Mouse (Mus musculus): ENCODE measurements around the gene Acvr2b. TPM values are rescaled to one million over a fixed set of nuclear protein-coding genes. Genes with fewer than 3 reads are reported as not detected.

Acvr2b gene
- polyA plus RNA-seq, 1 experiment from 2014 or later, result 6.3 TPM

DNA sequence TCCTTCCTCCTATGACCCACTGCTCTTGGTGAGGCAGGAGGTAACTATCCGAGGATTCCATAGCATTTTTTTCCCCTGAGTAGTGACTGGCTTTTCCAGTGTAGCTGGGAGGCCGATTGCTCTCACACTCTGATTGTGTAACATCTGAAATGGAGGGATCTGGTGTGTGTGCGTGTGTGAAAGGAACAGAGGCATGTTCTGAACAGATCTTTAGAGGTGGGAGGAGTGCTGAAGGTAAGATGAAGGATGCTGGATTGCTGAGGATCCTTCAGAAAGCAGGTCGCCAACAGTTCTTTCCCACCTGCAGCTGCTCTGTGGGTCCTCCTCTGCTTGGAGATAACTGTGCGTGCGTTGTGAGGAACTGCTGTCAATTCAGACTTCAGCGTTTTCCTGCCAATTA lies 567 bp upstream of the Acvr2b start:
- H3K4me1 ChIP-seq (replicated peaks; ENCODE audit: control insufficient read depth, insufficient read depth), result no peaks in the 10 kb centered on the region
- no peaks in the 10 kb centered on the region for H3K9me3 ChIP-seq (ENCODE audit: control insufficient read depth, low read length)
- ATAC-seq (ENCODE audit: low FRiP score, low TSS enrichment) (peak; percentile 23), DNase-seq (ENCODE audit: low spot score) (peak; percentile 36)
- H3K27ac ChIP-seq (replicated peaks), result peak overlapping the region; percentile 65
- peak overlapping the region; percentile 82 for H3K4me3 ChIP-seq (ENCODE audit: low read depth, low read length)
- WGBS, result 3% methylated on average over 7 of the region's 7 CpGs
- no peaks in the 10 kb centered on the region for H3K36me3 ChIP-seq (ENCODE audit: control insufficient read depth, insufficient read depth, low read length)
- H3K4me2 ChIP-seq (replicated peaks; ENCODE audit: low read depth), result peak overlapping the region; percentile 99
- H3K27me3 ChIP-seq (ENCODE audit: control insufficient read depth, insufficient read depth, low read length), result no peaks in the 10 kb centered on the region
- TF ChIP-seq EP300 (optimal IDR thresholded peaks at IDR 0.05), result no peak
- no peak for TF ChIP-seq CTCF (IDR thresholded peaks at IDR 0.05; ENCODE audit: low read depth)
- peak overlapping the region; percentile 56 for H3K9ac ChIP-seq (ENCODE audit: low read length)

DNA sequence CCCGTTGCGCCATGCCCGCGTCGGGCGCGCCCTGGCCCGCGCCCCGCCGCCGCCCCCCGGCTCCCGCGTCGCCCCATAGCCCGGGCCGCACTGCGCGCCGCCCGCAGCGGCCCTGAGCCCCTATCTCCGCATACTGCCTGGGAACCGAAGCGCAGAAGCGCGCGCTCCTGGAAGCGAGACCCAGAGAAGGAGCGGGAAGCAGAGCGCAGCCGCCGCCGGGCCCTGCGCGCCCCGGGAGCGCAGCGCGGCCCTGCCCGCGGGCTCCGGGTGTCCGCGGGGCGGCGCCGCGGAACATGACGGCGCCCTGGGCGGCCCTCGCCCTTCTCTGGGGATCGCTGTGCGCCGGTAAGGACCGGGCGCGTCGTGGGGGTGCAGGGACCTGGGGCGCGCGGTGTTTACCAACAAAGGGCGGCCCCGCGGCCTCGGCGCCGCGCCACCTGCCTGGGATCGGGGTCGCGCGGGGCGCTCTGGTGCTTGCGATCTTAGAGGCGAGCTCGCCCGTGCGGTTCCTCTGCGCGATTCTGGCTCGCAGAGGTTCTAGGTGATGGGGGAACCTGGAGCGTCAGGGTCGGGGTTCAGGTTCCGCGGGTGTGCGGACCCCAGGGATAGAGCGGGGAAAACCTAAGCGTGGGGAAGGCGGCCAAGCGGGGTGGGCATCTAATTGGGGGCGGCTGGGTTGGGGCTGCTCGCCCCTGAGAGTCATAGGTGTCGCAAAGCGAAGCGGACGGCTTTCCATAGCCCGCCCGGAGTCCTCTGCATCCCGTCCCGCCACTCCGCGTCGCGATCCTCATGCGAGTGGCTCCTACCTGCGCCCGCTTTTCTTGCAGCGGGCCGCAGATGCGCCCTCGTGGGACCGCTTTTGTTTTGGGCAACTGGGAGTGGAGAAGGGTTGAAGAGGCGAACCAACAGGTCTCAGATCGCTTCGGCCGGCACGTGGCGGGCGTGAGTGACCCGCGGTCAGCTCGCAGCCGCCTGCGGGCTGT lies 626 bp downstream of the Acvr2b start:
- Histone ChIP-seq H3K4me3 (ENCODE audit: low read depth, low read length) (peak overlapping the region; percentile 82), H3K9ac (ENCODE audit: low read length) (peak overlapping the region; percentile 98), H3K4me1 (replicated peaks; ENCODE audit: control insufficient read depth, insufficient read depth) (no peaks in the 10 kb centered on the region), H3K9me3 (ENCODE audit: control insufficient read depth, low read length) (no peaks in the 10 kb centered on the region), H3K27ac (replicated peaks) (peak overlapping the region; percentile 99), H3K27me3 (ENCODE audit: control insufficient read depth, insufficient read depth, low read length) (no peaks in the 10 kb centered on the region), H3K36me3 (ENCODE audit: control insufficient read depth, insufficient read depth, low read length) (no peaks in the 10 kb centered on the region), H3K4me2 (replicated peaks; ENCODE audit: low read depth) (peak overlapping the region; percentile 99)
- no peak for TF ChIP-seq CTCF (IDR thresholded peaks at IDR 0.05; ENCODE audit: low read depth)
- no peak for TF ChIP-seq EP300 (optimal IDR thresholded peaks at IDR 0.05)
- peak; percentile 61 for ATAC-seq (ENCODE audit: low FRiP score, low TSS enrichment)
- DNase-seq (ENCODE audit: low spot score), result peak; percentile 66
- under 1% methylated on average over 105 of the region's 127 CpGs for WGBS

DNA sequence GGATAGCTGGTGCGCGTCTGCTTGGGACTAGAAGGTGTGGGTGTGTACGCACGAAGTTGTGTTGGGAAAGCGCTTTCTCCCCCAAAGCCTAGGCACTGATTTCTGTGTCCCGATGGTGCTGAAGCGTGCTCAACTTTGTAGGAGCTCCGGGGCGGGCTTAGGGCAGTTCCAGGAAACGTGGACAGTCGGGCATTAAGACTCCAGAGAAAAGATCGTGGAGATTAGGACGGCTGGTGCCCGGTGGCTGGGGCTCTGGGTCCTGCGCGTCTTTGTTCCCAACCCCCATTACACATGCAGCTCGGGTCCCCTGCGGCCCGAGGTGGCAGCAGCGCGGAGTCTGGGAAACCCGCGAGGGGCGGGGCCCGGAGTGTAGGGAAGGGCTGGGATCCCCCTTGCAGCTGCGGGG lies 1.3 kb downstream of the Acvr2b start:
- H3K27ac ChIP-seq (replicated peaks), result no peak overlapping the region
- WGBS, result under 1% methylated on average over 25 of the region's 26 CpGs
- H3K9ac ChIP-seq (ENCODE audit: low read length), result peak overlapping the region; percentile 98
- H3K4me3 ChIP-seq (ENCODE audit: low read depth, low read length), result peak overlapping the region; percentile 82
- TF ChIP-seq EP300 (optimal IDR thresholded peaks at IDR 0.05) (no peak), CTCF (IDR thresholded peaks at IDR 0.05; ENCODE audit: low read depth) (0 out of 2 replicates have a peak, but pooled peaks have one; percentile 10)
- no peaks in the 10 kb centered on the region for H3K4me1 ChIP-seq (replicated peaks; ENCODE audit: control insufficient read depth, insufficient read depth)
- ATAC-seq (ENCODE audit: low FRiP score, low TSS enrichment), result no peak
- peak overlapping the region; percentile 99 for H3K4me2 ChIP-seq (replicated peaks; ENCODE audit: low read depth)
- peak; percentile 62 for DNase-seq (ENCODE audit: low spot score)
- no peaks in the 10 kb centered on the region for H3K27me3 ChIP-seq (ENCODE audit: control insufficient read depth, insufficient read depth, low read length)
- H3K9me3 ChIP-seq (ENCODE audit: control insufficient read depth, low read length), result no peaks in the 10 kb centered on the region
- no peaks in the 10 kb centered on the region for H3K36me3 ChIP-seq (ENCODE audit: control insufficient read depth, insufficient read depth, low read length)

DNA sequence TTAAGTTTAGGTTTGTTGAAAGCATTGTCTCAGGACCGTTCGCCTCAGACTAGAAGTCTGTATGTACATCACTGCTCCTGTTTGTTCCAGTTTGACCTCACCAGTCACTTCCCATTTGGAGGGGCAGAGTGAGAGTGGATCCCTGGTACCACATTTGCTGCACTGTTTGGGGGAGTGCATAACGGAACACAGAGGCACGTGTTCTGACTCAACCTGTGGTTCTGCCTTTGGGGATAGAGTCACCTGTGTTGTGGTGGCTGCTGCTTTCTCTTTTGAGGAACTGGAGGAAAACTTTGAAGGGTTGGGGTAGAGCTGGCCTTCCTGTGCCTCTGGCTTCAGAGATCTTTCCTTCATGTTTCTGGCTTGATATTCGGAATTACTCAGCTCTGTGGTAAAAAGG lies 2.2 kb downstream of the Acvr2b start:
- TF ChIP-seq CTCF (IDR thresholded peaks at IDR 0.05; ENCODE audit: low read depth) (no peak), EP300 (optimal IDR thresholded peaks at IDR 0.05) (no peak)
- H3K4me2 ChIP-seq (replicated peaks; ENCODE audit: low read depth), result peak overlapping the region; percentile 99; the same call in 1 of the 2 replicates
- no peaks in the 10 kb centered on the region for H3K9me3 ChIP-seq (ENCODE audit: control insufficient read depth, low read length)
- H3K27me3 ChIP-seq (ENCODE audit: control insufficient read depth, insufficient read depth, low read length), result no peaks in the 10 kb centered on the region
- no peak overlapping the region for H3K27ac ChIP-seq (replicated peaks)
- 69% methylated on average over 5 of the region's 5 CpGs for WGBS
- H3K4me1 ChIP-seq (replicated peaks; ENCODE audit: control insufficient read depth, insufficient read depth), result no peaks in the 10 kb centered on the region
- DNase-seq (ENCODE audit: low spot score) (no peak), ATAC-seq (ENCODE audit: low FRiP score, low TSS enrichment) (no peak)
- H3K36me3 ChIP-seq (ENCODE audit: control insufficient read depth, insufficient read depth, low read length), result no peaks in the 10 kb centered on the region
- no peak overlapping the region for H3K9ac ChIP-seq (ENCODE audit: low read length)
- H3K4me3 ChIP-seq (ENCODE audit: low read depth, low read length), result 0 out of 2 replicates have a peak overlapping the region, but pooled peaks have one; percentile 82

DNA sequence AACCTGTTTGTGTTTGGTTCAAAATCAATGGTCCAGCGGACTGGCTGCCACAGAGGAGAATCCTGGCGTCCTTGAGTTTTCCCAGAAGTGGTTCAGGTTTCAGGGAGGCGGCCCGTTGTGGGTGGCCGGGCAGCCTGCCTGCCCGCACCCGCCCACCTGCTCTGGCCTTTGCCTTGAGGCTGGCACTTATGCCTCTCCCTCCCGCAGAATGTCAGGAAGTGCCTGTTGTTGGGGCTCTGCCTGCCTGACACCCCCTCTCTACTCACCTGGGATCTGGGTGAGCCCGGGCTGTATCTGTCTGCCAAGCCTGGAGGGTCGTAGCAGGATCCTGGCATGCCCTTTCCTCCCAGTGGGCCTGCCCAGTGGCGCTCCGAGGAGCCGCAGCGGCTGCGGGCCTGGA lies 6.0 kb downstream of the Acvr2b start:
- Histone ChIP-seq H3K27ac (replicated peaks) (no peak overlapping the region), H3K36me3 (ENCODE audit: control insufficient read depth, insufficient read depth, low read length) (no peaks in the 10 kb centered on the region), H3K4me2 (replicated peaks; ENCODE audit: low read depth) (no peak overlapping the region), H3K4me3 (ENCODE audit: low read depth, low read length) (no peak overlapping the region), H3K27me3 (ENCODE audit: control insufficient read depth, insufficient read depth, low read length) (no peaks in the 10 kb centered on the region), H3K9me3 (ENCODE audit: control insufficient read depth, low read length) (no peaks in the 10 kb centered on the region), H3K4me1 (replicated peaks; ENCODE audit: control insufficient read depth, insufficient read depth) (no peaks in the 10 kb centered on the region), H3K9ac (ENCODE audit: low read length) (no peak overlapping the region)
- DNase-seq (ENCODE audit: low spot score), result peak; percentile 53
- TF ChIP-seq CTCF (IDR thresholded peaks at IDR 0.05; ENCODE audit: low read depth) (no peak), EP300 (optimal IDR thresholded peaks at IDR 0.05) (no peak)
- 0 out of 2 replicates have a peak, but pooled peaks have one; percentile 21 for ATAC-seq (ENCODE audit: low FRiP score, low TSS enrichment)
- 66% methylated on average over 15 of the region's 15 CpGs for WGBS
